Mouse (Mus musculus) testis, adult 2 months (tissue): ENCODE data around the gene Acaca.

Source experiments
- CTCF ChIP-seq: fragments of 200-500 bp; IDR thresholded peaks from 2 replicates; pipeline ENCODE4 v1.5.1; 2012; ENCODE audit warnings: low read depth, mild to moderate bottlenecking, inconsistent platforms, low read length, moderate library complexity; ENCODE audit not compliant: control insufficient read depth, insufficient read depth, insufficient replicate concordance
- POLR2A ChIP-seq: fragments of 200-500 bp; IDR thresholded peaks from 2 replicates; pipeline ENCODE4 v1.6.1; 2012; ENCODE audit warnings: low read depth, mild to moderate bottlenecking, inconsistent platforms, low read length, moderate library complexity; ENCODE audit not compliant: control insufficient read depth

DNA sequence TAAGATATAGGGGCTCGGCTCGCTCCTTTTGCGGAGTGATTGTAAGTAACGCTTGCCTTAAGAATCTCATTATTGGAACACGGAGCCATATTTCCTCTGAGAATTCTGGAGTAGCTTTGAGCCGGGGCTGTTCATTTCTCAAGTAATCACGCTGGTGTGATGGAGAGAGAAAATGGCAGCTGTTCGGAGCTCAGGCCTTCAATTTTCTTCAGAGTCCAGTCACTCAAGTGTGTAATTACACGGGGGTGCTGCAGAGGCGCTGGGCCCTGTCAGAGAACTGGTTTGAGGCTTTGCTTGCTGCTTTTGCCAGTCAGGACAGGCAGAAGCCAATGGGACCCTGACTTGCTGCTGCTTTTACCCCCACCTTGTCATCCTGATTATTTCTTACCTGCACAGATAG lies 142.5 kb downstream of the Acaca start:
- TF ChIP-seq CTCF = no peak
- no peak for TF ChIP-seq POLR2A
